Mouse (Mus musculus) intestine, embryonic 14.5 days (tissue): ENCODE results near the gene Cnnm2. TPM values are rescaled to one million over a fixed set of nuclear protein-coding genes. Genes with fewer than 3 reads are reported as not detected.

Source experiments
- ATAC-seq: fragments of 200-750 bp; cut with Nextera tagmentation; replicated peaks from 2 replicates; pipeline ENCODE4 v1.8.0; 2017; ENCODE audit warnings: low read depth, moderate number of reproducible peaks, moderate TSS enrichment, moderate library complexity; ENCODE audit not compliant: low FRiP score, low TSS enrichment
- DNase-seq: peaks from one replicate; pipeline ENCODE4 v3.0.0-alpha.2; 2018; ENCODE audit warnings: low spot score
- H3K27ac ChIP-seq: fragments of 300-500 bp; sonication (generic); 2 replicates; pipeline ENCODE4 v1.5.1; 2014; ENCODE audit warnings: low read depth, mild to moderate bottlenecking, control low read depth
- H3K27me3 ChIP-seq: fragments of 300-500 bp; sonication (generic); replicated peaks from 2 replicates; pipeline ENCODE4 v1.6.1; 2014; ENCODE audit warnings: low read length, control low read depth; ENCODE audit not compliant: control insufficient read depth, insufficient read depth
- H3K36me3 ChIP-seq: fragments of 300-500 bp; sonication (generic); 2 replicates; pipeline ENCODE4 v1.6.1; 2014; ENCODE audit warnings: low read length, control low read depth; ENCODE audit not compliant: control insufficient read depth, insufficient read depth
- H3K4me1 ChIP-seq: fragments of 300-500 bp; sonication (generic); replicated peaks from 2 replicates; pipeline ENCODE4 v1.6.1; 2014; ENCODE audit warnings: low read length, control low read depth, mixed read lengths; ENCODE audit not compliant: control insufficient read depth, insufficient read depth
- H3K4me2 ChIP-seq: fragments of 300-500 bp; sonication (generic); 2 replicates; pipeline ENCODE4 v1.6.1; 2014; ENCODE audit warnings: low read length
- H3K4me3 ChIP-seq: fragments of 300-500 bp; sonication (generic); 2 replicates; pipeline ENCODE4 v1.5.1; 2014; ENCODE audit warnings: low read depth, low read length, control low read depth, mixed read lengths
- H3K9ac ChIP-seq: fragments of 300-500 bp; sonication (generic); 2 replicates; pipeline ENCODE4 v1.6.1; 2014; ENCODE audit warnings: mild to moderate bottlenecking, low read length
- H3K9me3 ChIP-seq: fragments of 300-500 bp; sonication (generic); 2 replicates; pipeline ENCODE4 v1.6.1; 2016; ENCODE audit warnings: low read length, control low read depth; ENCODE audit not compliant: control insufficient read depth
- WGBS: fragments of 180-500 bp; shearing (Covaris S2); extraction: QIAGEN DNeasy Blood & Tissue Kit; methylation state at CpG from one replicate; pipeline ENCODE4 v1.1.7; 2014; 5-methylcytosine and 5-hydroxymethylcytosine counted together
- polyA plus RNA-seq: library from polyadenylated mRNA; unstranded; fragments of >200 nt; fragmentation: Nextera tagmentation; extraction: Ambion mirVana; gene quantifications from 2 replicates; pipeline ENCODE4 v1.2.1, GENCODE M21; 2014

Gene Cnnm2
- polyA plus RNA-seq, 1 experiment from 2014 or later = 2.2 TPM

- H3K9ac ChIP-seq = peak overlapping the region; percentile 63
- under 1% methylated on average over 50 of the region's 50 CpGs for WGBS
Measured at GRCm38 (mm10) chr19:46762291-46762991, 1.0 kb downstream of the Cnnm2 start.

GRCm38 (mm10) chr19:46762992-46763342 lies 1.6 kb downstream of the Cnnm2 start:
- WGBS = 4% methylated on average over 19 of the region's 19 CpGs
- peak; percentile 77 for DNase-seq
- no peak overlapping the region for H3K9ac ChIP-seq

More at GRCm38 (mm10) chr19:46762291-46762991, 1.0 kb downstream of the Cnnm2 start:
- Histone ChIP-seq H3K9me3 (no peaks in the 10 kb centered on the region), H3K4me3 (peak overlapping the region; percentile 96), H3K27ac (no peak overlapping the region), H3K4me2 (peak overlapping the region; percentile 86), H3K36me3 (no peaks in the 10 kb centered on the region), H3K4me1 (peaks cover 9% of the 10 kb centered on the region), H3K27me3 (peaks cover 22% of the 10 kb centered on the region; the same call in 1 of the 2 replicates)
- ATAC-seq (no peak), DNase-seq (peak; percentile 79)

GRCm38 (mm10) chr19:46763356-46763755 lies 2.0 kb downstream of the Cnnm2 start:
- Histone ChIP-seq H3K4me1 (peaks cover 9% of the 10 kb centered on the region), H3K4me2 (peak overlapping the region; percentile 86), H3K27me3 (peaks cover 22% of the 10 kb centered on the region; the same call in 1 of the 2 replicates), H3K9me3 (no peaks in the 10 kb centered on the region), H3K36me3 (no peaks in the 10 kb centered on the region), H3K4me3 (peak overlapping the region; percentile 96), H3K27ac (no peak overlapping the region), H3K9ac (no peak overlapping the region)
- ATAC-seq = no peak
- no peak for DNase-seq
- WGBS = 24% methylated on average over 7 of the region's 7 CpGs

More at GRCm38 (mm10) chr19:46762992-46763342, 1.6 kb downstream of the Cnnm2 start:
- Histone ChIP-seq H3K9me3 (no peaks in the 10 kb centered on the region), H3K4me2 (peak overlapping the region; percentile 86), H3K4me1 (peaks cover 9% of the 10 kb centered on the region), H3K36me3 (no peaks in the 10 kb centered on the region), H3K27me3 (peaks cover 22% of the 10 kb centered on the region; the same call in 1 of the 2 replicates), H3K4me3 (peak overlapping the region; percentile 96), H3K27ac (no peak overlapping the region)
- no peak for ATAC-seq

- DNase-seq (no peak), ATAC-seq (no peak)
- Histone ChIP-seq H3K9me3 (no peaks in the 10 kb centered on the region), H3K4me1 (peaks cover 9% of the 10 kb centered on the region), H3K27ac (no peak overlapping the region), H3K27me3 (peaks cover 22% of the 10 kb centered on the region; the same call in 1 of the 2 replicates), H3K4me3 (no peak overlapping the region; the same call in 1 of the 2 replicates), H3K9ac (no peak overlapping the region), H3K36me3 (no peaks in the 10 kb centered on the region), H3K4me2 (peak overlapping the region; percentile 86; the same call in 1 of the 2 replicates)
- WGBS = 71% methylated on average over 12 of the region's 12 CpGs
Measured at GRCm38 (mm10) chr19:46763932-46764762, 2.8 kb downstream of the Cnnm2 start.

DNA sequence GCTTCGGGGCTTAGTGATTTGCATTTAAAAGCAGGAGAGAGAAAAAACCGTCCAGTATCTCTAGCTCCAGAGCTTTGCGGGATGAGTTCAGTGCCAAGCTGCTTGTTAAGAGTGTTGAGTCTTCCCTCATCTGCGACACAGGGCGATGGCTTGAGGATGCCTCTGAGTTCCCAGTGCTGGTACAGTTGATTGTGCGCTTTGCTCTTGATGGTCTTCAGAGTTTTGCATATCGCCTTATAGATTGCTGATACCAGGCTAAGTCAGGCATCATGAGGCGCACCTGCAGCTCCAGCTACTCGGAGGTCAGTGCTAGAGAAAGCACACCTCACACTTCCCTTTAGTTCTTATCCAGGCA lies 3.3 kb downstream of the Cnnm2 start:
- Histone ChIP-seq H3K27ac (no peak overlapping the region), H3K9ac (no peak overlapping the region)
- 78% methylated on average over 9 of the region's 9 CpGs for WGBS

GRCm38 (mm10) chr19:46766125-46766524 lies 4.7 kb downstream of the Cnnm2 start:
- Histone ChIP-seq H3K27ac (no peak overlapping the region), H3K4me2 (no peak overlapping the region), H3K9ac (no peak overlapping the region), H3K36me3 (no peaks in the 10 kb centered on the region), H3K4me1 (peaks cover 9% of the 10 kb centered on the region), H3K27me3 (peaks cover 22% of the 10 kb centered on the region; the same call in 1 of the 2 replicates), H3K9me3 (no peaks in the 10 kb centered on the region), H3K4me3 (no peak overlapping the region)
- 76% methylated on average over 5 of the region's 5 CpGs for WGBS
- no peak for ATAC-seq
- DNase-seq = no peak

More for the DNA sequence above, 3.3 kb downstream of the Cnnm2 start:
- Histone ChIP-seq H3K4me2 (no peak overlapping the region), H3K36me3 (no peaks in the 10 kb centered on the region), H3K9me3 (no peaks in the 10 kb centered on the region), H3K27me3 (peaks cover 22% of the 10 kb centered on the region; the same call in 1 of the 2 replicates), H3K4me1 (peaks cover 9% of the 10 kb centered on the region), H3K4me3 (no peak overlapping the region)
- DNase-seq (no peak), ATAC-seq (no peak)

DNA sequence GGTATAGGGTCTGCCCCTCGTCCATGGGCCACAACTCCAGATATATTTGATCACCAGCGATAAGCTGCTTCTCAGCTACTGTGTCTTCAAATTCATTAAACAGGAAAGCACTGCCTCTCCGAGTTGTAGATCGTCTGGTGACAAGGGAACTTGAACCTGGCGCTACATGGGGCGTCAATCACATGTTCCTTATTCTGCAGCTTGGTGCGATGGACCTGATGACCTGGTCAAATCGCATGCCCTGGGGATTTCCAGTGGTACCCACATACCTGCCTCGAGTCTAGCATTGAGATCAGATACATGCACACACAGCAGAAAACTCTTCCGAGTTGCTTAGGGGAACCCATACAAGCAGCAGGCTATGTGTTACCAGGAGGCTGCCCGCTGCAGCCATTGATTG lies 8.4 kb downstream of the Cnnm2 start:
- no peak overlapping the region for H3K4me3 ChIP-seq
- no peaks in the 10 kb centered on the region for H3K36me3 ChIP-seq
- H3K9me3 ChIP-seq = no peaks in the 10 kb centered on the region
- WGBS = 85% methylated on average over 11 of the region's 11 CpGs
- no peak overlapping the region for H3K4me2 ChIP-seq
- ATAC-seq (no peak), DNase-seq (no peak)
- H3K27me3 ChIP-seq = no peaks in the 10 kb centered on the region
- no peaks in the 10 kb centered on the region for H3K4me1 ChIP-seq
- no peak overlapping the region for H3K9ac ChIP-seq
- no peak overlapping the region for H3K27ac ChIP-seq

DNA sequence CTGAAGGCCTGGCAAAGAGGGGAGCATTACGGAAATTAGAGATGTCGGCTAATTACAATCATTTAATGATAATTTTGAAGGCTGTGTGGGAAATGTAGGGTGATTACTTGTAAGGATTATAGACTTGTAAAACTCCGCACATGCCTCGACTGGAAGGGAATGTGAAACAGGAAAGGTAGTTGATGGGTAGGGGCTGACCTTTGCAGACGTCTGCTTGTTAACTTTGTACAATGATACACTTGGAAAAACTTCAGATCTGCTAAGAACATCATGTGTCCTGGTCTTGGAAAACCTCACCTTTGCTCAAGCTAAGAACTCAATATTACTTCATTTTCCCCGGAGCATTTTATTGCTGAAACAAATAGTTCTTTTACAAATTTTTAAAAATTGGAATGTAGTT lies 10.4 kb downstream of the Cnnm2 start:
- no peak overlapping the region for H3K4me3 ChIP-seq
- no peak for ATAC-seq
- WGBS = 76% methylated on average over 6 of the region's 6 CpGs

More for the DNA sequence above, 10.4 kb downstream of the Cnnm2 start:
- Histone ChIP-seq H3K36me3 (no peaks in the 10 kb centered on the region), H3K9me3 (no peaks in the 10 kb centered on the region), H3K27me3 (no peaks in the 10 kb centered on the region), H3K9ac (no peak overlapping the region), H3K4me1 (no peaks in the 10 kb centered on the region), H3K4me2 (no peak overlapping the region), H3K27ac (no peak overlapping the region)
- DNase-seq = no peak
